Mouse (Mus musculus): Measurements from ENCODE around the gene Erv3.
A peak's percentile ranks its signal among the peaks of the same experiment; 100 is the strongest.

DNA sequence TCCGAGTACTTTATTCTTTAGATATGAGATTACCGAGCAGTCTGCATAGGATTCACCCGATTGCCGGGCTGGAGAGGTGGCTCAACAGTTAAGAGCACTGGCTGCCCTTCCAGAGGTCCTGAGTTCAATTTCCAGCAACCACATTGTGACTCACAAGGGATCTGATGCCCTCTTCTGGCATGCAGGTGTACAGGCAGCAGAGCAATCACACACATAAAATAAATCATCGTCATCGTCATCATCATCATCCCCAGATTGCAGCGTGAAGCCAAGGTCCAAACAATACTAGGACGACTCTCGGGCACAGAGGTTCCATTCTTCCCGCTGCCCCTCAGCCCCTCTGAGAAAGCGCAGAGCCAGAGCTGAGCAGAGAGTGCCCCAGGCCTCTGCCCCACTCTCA, 51.9 kb downstream of the Erv3 start:
- TF ChIP-seq POLR2A (IDR thresholded peaks at IDR 0.05; ENCODE audit: low read depth, low read length) (no peak), CTCF (IDR thresholded peaks at IDR 0.05; ENCODE audit: borderline replicate concordance, insufficient read depth, low read length) (peak; percentile 64; the same call in 1 of the 2 replicates)

All from embryonic fibroblast, embryonic 13.5 days (primary cell).